Mouse (Mus musculus) embryonic facial prominence, embryonic 10.5 days (tissue): Measurements from ENCODE around the gene Ano6. TPM values are rescaled to one million over a fixed set of nuclear protein-coding genes. Genes with fewer than 3 reads are reported as not detected.

Source experiments
- DNase-seq: peaks from one replicate; pipeline ENCODE4 v3.0.0-alpha.2; 2017; ENCODE audit warnings: low spot score
- H3K27ac ChIP-seq: fragments of 300-500 bp; sonication (generic); replicated peaks from 2 replicates; pipeline ENCODE4 v1.5.1; 2016; ENCODE audit warnings: mild to moderate bottlenecking
- H3K27me3 ChIP-seq: fragments of 300-500 bp; sonication (generic); replicated peaks from 2 replicates; pipeline ENCODE4 v1.6.1; 2016; ENCODE audit warnings: low read depth, mild to moderate bottlenecking; ENCODE audit not compliant: poor library complexity, severe bottlenecking
- H3K36me3 ChIP-seq: fragments of 300-500 bp; sonication (generic); replicated peaks from 2 replicates; pipeline ENCODE4 v1.6.1; 2016; ENCODE audit warnings: mild to moderate bottlenecking, moderate library complexity
- H3K4me1 ChIP-seq: fragments of 300-500 bp; sonication (generic); 2 replicates; pipeline ENCODE4 v1.6.1; 2016
- H3K4me3 ChIP-seq: fragments of 300-500 bp; sonication (generic); 2 replicates; pipeline ENCODE4 v1.5.1; 2016; ENCODE audit warnings: mild to moderate bottlenecking, moderate library complexity
- H3K9me3 ChIP-seq: fragments of 300-500 bp; sonication (generic); 2 replicates; pipeline ENCODE4 v1.6.1; 2016; ENCODE audit warnings: mild to moderate bottlenecking
- WGBS: fragments of 180-500 bp; shearing (Covaris S2); methylation state at CpG from one replicate; pipeline ENCODE4 v1.1.7; 2016; 5-methylcytosine and 5-hydroxymethylcytosine counted together
- polyA plus RNA-seq: library from polyadenylated mRNA; unstranded; fragments of >200 nt; fragmentation: Nextera tagmentation; extraction: Ambion mirVana; gene quantifications from 2 replicates; pipeline ENCODE4 v1.2.1, GENCODE M21; 2016

Ano6 gene
- polyA plus RNA-seq, 1 experiment from 2014 or later = 41.6 TPM

- 93% methylated on average over 3 of the region's 3 CpGs for WGBS
Measured at GRCm38 (mm10) chr15:95803484-95803883, 12.8 kb downstream of the Ano6 start.

GRCm38 (mm10) chr15:95804255-95804654, 13.6 kb downstream of the Ano6 start:
- Histone ChIP-seq H3K27me3 (no peaks in the 10 kb centered on the region), H3K27ac (peak overlapping the region; percentile 30), H3K4me3 (no peak overlapping the region), H3K36me3 (peaks cover 19% of the 10 kb centered on the region), H3K4me1 (peaks cover 39% of the 10 kb centered on the region), H3K9me3 (no peaks in the 10 kb centered on the region)
- 52% methylated on average over 7 of the region's 7 CpGs for WGBS
- peak; percentile 22 for DNase-seq

More at GRCm38 (mm10) chr15:95803484-95803883, 12.8 kb downstream of the Ano6 start:
- no peaks in the 10 kb centered on the region for H3K9me3 ChIP-seq
- H3K4me3 ChIP-seq = no peak overlapping the region
- H3K4me1 ChIP-seq = peaks cover 39% of the 10 kb centered on the region
- DNase-seq = no peak
- H3K27me3 ChIP-seq = no peaks in the 10 kb centered on the region
- H3K36me3 ChIP-seq = peaks cover 27% of the 10 kb centered on the region
- no peak overlapping the region for H3K27ac ChIP-seq

DNA sequence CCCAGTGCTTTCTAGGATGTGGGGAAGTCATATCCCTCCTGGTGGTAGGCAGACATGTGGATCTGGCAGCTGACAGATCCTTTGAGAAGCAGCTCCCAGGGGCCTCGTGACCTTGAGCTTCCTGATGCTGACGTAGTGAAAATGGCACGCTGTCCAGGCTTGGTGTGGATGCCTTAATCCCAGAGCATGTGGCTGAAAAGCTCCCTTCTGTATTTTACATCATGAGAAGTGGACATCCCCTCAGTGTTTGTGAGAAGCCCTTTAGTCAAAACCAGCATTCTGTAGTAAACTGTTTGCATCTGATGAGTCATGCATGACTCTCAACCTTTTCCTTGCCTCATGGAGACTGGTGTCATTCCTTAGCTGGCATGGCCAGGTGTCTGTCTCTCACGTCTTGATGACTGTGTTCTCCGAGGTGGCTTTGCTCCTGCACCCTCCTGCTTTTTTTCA, 14.4 kb downstream of the Ano6 start:
- WGBS = 63% methylated on average over 5 of the region's 5 CpGs
- Histone ChIP-seq H3K4me1 (peaks cover 39% of the 10 kb centered on the region), H3K27ac (no peak overlapping the region), H3K4me3 (no peak overlapping the region), H3K27me3 (no peaks in the 10 kb centered on the region), H3K9me3 (no peaks in the 10 kb centered on the region), H3K36me3 (peaks cover 13% of the 10 kb centered on the region)
- no peak for DNase-seq

DNA sequence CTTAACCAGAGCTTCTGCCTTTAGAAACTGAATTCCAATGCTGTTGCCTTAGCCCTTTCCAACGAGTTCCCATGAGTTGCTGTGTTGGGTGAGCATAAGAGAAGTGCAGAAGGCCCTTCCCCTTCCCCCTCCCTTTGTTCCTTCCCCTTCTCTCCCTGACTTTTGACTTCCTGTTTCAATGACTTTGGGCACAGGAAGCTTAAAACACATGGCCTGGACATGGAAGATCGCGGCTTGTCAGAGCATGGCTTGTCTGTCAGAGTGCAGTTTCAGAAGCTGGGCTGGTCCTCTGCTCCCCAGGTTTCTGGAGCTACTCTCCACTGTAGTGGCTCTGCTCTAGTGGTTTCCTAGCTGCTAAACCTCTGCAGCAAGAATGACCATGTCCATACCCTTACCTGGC, 17.3 kb downstream of the Ano6 start:
- no peaks in the 10 kb centered on the region for H3K9me3 ChIP-seq
- H3K4me3 ChIP-seq = no peak overlapping the region
- no peak overlapping the region for H3K27ac ChIP-seq
- 75% methylated on average over 3 of the region's 3 CpGs for WGBS
- no peak for DNase-seq
- H3K36me3 ChIP-seq = peaks cover 28% of the 10 kb centered on the region
- no peaks in the 10 kb centered on the region for H3K27me3 ChIP-seq
- peaks cover 31% of the 10 kb centered on the region for H3K4me1 ChIP-seq

- DNase-seq = no peak
- WGBS = 97% methylated on average over 4 of the region's 4 CpGs
- no peaks in the 10 kb centered on the region for H3K9me3 ChIP-seq
- H3K4me3 ChIP-seq = no peak overlapping the region
- H3K4me1 ChIP-seq = peaks cover 10% of the 10 kb centered on the region
- H3K36me3 ChIP-seq = peaks cover 33% of the 10 kb centered on the region
- no peaks in the 10 kb centered on the region for H3K27me3 ChIP-seq
- H3K27ac ChIP-seq = no peak overlapping the region
Measured at GRCm38 (mm10) chr15:95810357-95810761, 19.7 kb downstream of the Ano6 start.

GRCm38 (mm10) chr15:95812821-95813571, 22.4 kb downstream of the Ano6 start:
- DNase-seq = no peak
- no peaks in the 10 kb centered on the region for H3K27me3 ChIP-seq
- H3K4me1 ChIP-seq = peaks cover 10% of the 10 kb centered on the region
- no peak overlapping the region for H3K27ac ChIP-seq
- WGBS = 95% methylated on average over 8 of the region's 8 CpGs
- H3K4me3 ChIP-seq = no peak overlapping the region
- no peaks in the 10 kb centered on the region for H3K9me3 ChIP-seq
- H3K36me3 ChIP-seq = peaks cover 33% of the 10 kb centered on the region

DNA sequence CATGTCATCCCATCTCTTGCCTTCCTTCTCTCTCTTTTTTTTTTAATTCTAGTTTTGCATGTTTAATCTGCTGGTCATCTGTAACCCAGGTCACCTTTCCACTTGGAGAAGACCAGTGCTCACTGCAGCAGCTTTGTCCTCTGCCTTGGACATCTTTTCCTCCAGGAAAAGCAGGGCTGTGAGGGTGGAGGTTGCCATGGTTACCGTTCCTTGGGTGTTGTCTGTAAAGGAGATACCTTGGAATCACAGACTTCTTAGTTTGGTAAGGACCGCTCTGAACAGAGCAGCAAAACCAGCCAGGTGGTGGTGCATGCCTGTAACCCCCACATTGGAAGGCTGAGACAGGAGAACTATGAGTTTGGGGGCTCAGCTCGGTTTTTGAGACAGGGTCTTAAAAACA, 26.9 kb downstream of the Ano6 start:
- WGBS = 87% methylated on average over 3 of the region's 3 CpGs
- DNase-seq = no peak
- Histone ChIP-seq H3K36me3 (peaks cover 13% of the 10 kb centered on the region), H3K27me3 (no peaks in the 10 kb centered on the region), H3K9me3 (no peaks in the 10 kb centered on the region), H3K27ac (no peak overlapping the region), H3K4me1 (peaks cover 13% of the 10 kb centered on the region), H3K4me3 (no peak overlapping the region)

DNA sequence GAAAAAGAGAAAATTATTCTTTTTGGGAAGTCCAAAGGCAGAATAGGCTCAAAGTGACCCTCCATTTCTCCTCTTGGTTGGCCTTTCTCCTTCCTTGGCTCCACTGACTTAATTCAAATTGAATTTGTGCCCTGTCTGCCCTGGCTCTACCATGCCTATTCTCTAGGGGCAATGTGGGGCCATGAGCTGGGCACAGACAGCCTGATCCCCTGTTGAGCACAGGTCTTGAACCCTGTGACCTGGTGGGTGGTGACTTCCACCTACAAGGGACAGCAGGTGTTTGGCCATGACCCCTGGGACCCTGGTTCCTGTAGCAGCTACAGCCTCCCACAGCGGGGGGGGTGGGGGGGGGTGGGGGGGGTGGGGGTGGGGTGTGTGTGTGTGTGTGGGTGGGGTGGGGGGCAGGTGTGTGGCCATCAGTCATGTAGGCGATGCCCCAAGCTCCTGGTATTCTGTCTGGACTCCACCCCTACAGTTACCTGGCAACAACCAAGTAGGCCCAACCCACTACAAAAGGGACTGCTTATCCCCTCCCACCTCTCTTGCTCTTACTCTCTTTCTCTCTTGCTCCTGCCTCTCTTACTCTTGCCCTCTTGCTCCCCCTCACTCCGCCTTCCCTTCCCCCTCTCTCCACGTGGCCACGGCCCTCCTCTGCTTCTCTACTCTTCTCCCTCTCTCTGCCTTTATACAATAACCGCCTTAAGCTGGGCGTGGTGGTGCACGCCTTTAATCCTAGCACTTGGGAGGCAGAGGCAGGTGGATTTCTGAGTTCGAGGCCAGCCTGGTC, 28.8 kb downstream of the Ano6 start:
- Histone ChIP-seq H3K9me3 (no peaks in the 10 kb centered on the region), H3K27me3 (no peaks in the 10 kb centered on the region), H3K4me1 (peaks cover 13% of the 10 kb centered on the region), H3K27ac (no peak overlapping the region), H3K36me3 (peaks cover 10% of the 10 kb centered on the region), H3K4me3 (no peak overlapping the region)
- WGBS = 79% methylated on average over 9 of the region's 9 CpGs
- DNase-seq = no peak

- Histone ChIP-seq H3K4me1 (peaks cover 13% of the 10 kb centered on the region), H3K36me3 (peaks cover 17% of the 10 kb centered on the region), H3K4me3 (no peak overlapping the region), H3K9me3 (no peaks in the 10 kb centered on the region), H3K27ac (peak overlapping the region; percentile 35; the same call in 1 of the 2 replicates), H3K27me3 (no peaks in the 10 kb centered on the region)
- no peak for DNase-seq
- 91% methylated on average over 12 of the region's 12 CpGs for WGBS
Measured at GRCm38 (mm10) chr15:95820142-95820541, 29.5 kb downstream of the Ano6 start.

- H3K4me1 ChIP-seq = peaks cover 8% of the 10 kb centered on the region
- H3K9me3 ChIP-seq = no peaks in the 10 kb centered on the region
- 90% methylated on average over 9 of the region's 9 CpGs for WGBS
- H3K4me3 ChIP-seq = no peak overlapping the region
- DNase-seq = no peak
- no peak overlapping the region for H3K27ac ChIP-seq
- no peaks in the 10 kb centered on the region for H3K27me3 ChIP-seq
- H3K36me3 ChIP-seq = peaks cover 23% of the 10 kb centered on the region
Measured at GRCm38 (mm10) chr15:95820678-95821077, 30.0 kb downstream of the Ano6 start.

DNA sequence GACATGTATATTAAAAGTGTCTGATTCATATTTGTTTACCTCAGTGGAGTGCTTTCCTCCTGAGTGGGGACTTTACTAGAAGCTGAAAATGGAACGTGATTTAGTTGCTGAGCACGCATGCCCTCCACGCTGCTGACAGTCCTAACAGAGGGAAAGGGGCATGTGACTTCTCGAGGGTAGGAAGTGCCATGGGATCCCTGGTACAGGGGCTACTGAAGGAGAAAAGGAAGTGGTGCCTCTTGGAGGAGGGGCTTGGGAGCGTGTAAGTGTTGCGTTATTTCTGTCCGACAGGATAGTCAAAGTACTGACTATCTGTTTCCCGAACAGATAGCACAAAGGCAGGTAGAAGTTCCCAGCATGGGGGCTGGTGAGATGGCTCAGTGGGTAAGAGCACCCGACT, 31.5 kb downstream of the Ano6 start:
- Histone ChIP-seq H3K27ac (no peak overlapping the region), H3K36me3 (peaks cover 23% of the 10 kb centered on the region), H3K9me3 (no peaks in the 10 kb centered on the region), H3K27me3 (no peaks in the 10 kb centered on the region), H3K4me3 (no peak overlapping the region), H3K4me1 (peaks cover 12% of the 10 kb centered on the region)
- 92% methylated on average over 9 of the region's 9 CpGs for WGBS
- DNase-seq = no peak

DNA sequence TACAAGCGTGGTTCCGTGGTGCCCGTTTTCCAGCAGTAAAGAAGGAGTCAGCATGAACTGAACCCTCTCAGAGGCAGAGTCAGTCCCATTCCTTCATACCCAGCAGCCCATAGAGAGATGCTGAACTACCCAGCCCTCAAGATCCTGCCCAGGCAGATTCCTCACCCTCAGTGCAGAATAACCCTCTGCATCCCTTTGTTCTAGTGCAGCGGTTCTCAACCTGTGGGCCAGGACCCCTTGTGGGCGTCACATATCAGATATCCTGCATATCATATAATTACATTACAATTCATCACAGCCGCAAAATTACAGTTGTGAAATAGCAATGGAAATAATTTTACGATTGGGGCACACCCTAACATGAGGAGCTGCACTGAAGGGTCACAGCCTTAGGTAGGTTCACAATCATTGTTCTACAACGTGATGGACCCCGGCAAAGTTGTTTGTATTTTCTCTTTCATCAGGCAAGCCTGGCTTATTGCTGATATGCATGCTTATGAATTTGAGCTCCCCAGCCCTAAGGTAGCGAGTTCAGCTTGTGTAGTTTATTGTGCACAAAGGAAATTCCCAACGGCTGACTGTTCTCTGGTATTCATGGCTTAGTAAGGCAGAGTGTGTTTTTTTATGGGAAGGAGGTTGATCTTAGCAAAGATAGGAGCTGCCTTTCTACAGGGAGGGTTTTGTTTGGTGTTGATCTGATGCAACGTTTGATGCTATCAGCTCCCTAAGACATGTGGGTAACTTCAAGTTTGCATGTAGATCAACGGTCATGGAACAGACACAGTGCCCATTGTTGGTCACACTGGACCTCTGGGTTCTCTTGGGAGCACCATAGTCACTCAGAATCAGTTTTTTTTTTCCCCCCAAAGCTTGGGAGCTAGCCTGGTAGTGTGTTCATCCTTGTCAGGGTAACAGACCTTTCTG, 33.0 kb downstream of the Ano6 start:
- H3K27me3 ChIP-seq = no peaks in the 10 kb centered on the region
- no peak overlapping the region for H3K27ac ChIP-seq
- H3K9me3 ChIP-seq = no peaks in the 10 kb centered on the region
- H3K36me3 ChIP-seq = peaks cover 23% of the 10 kb centered on the region
- H3K4me3 ChIP-seq = no peak overlapping the region
- WGBS = 88% methylated on average over 13 of the region's 13 CpGs
- peaks cover 23% of the 10 kb centered on the region for H3K4me1 ChIP-seq
- DNase-seq = no peak
